Mouse (Mus musculus) forebrain, embryonic 10.5 days (tissue): ENCODE data around the gene Zzef1. TPM values are rescaled to one million over a fixed set of nuclear protein-coding genes. Genes with fewer than 3 reads are reported as not detected.
"Not testable (repeated sequence)": the region's sequence is repeated elsewhere in the genome, so short reads cannot be mapped to it uniquely, and the experiment has no call there.

Experiments
- DNase-seq: peaks from one replicate; pipeline ENCODE4 v3.0.0-alpha.2; 2017; ENCODE audit warnings: low spot score; ENCODE audit errors: extremely low spot score
- H3K27ac ChIP-seq: fragments of 300-500 bp; sonication (generic); 2 replicates; pipeline ENCODE4 v1.5.1; 2016; ENCODE audit warnings: mild to moderate bottlenecking
- H3K27me3 ChIP-seq: fragments of 300-500 bp; sonication (generic); 2 replicates; pipeline ENCODE4 v1.6.1; 2016; ENCODE audit warnings: mild to moderate bottlenecking; ENCODE audit not compliant: poor library complexity, severe bottlenecking
- H3K36me3 ChIP-seq: fragments of 300-500 bp; sonication (generic); replicated peaks from 2 replicates; pipeline ENCODE4 v1.6.1; 2016; ENCODE audit warnings: mild to moderate bottlenecking, moderate library complexity
- H3K4me1 ChIP-seq: fragments of 300-500 bp; sonication (generic); 2 replicates; pipeline ENCODE4 v1.6.1; 2016
- H3K4me3 ChIP-seq: fragments of 300-500 bp; sonication (generic); 2 replicates; pipeline ENCODE4 v1.5.1; 2016; ENCODE audit warnings: mild to moderate bottlenecking, moderate library complexity
- H3K9me3 ChIP-seq: fragments of 300-500 bp; sonication (generic); 2 replicates; pipeline ENCODE4 v1.6.1; 2016; ENCODE audit warnings: mild to moderate bottlenecking, moderate library complexity
- WGBS: fragments of 180-500 bp; shearing (Covaris S2); methylation state at CpG from one replicate; pipeline ENCODE4 v1.1.7; 2016; 5-methylcytosine and 5-hydroxymethylcytosine counted together
- polyA plus RNA-seq: library from polyadenylated mRNA; unstranded; fragments of >200 nt; fragmentation: Nextera tagmentation; extraction: Ambion mirVana; gene quantifications from 2 replicates; pipeline ENCODE4 v1.2.1, GENCODE M21; 2016

Zzef1 gene
- polyA plus RNA-seq = 6.2 and 7.5 TPM in 2 replicates

GRCm38 (mm10) chr11:72795455-72796295, at the start of gene Zzef1, which contains the start of gene Cyb5d2:
Gene Zzef1, plus strand, starts transcription at chr11:72796226.
Gene Cyb5d2, minus strand, starts transcription at chr11:72796142.
- H3K4me3 ChIP-seq = peak within 1 kb of the TSS; percentile 99
- under 1% methylated on average over 69 of the region's 69 CpGs for WGBS
- peak; percentile 91 for DNase-seq
- H3K4me1 ChIP-seq = peaks cover 20% of the 10 kb centered on the region
- no peaks in the 10 kb centered on the region for H3K9me3 ChIP-seq
- H3K36me3 ChIP-seq = no peaks in the 10 kb centered on the region
- H3K27ac ChIP-seq = peak within 1 kb of the TSS; percentile 93
- no peaks in the 10 kb centered on the region for H3K27me3 ChIP-seq

DNA sequence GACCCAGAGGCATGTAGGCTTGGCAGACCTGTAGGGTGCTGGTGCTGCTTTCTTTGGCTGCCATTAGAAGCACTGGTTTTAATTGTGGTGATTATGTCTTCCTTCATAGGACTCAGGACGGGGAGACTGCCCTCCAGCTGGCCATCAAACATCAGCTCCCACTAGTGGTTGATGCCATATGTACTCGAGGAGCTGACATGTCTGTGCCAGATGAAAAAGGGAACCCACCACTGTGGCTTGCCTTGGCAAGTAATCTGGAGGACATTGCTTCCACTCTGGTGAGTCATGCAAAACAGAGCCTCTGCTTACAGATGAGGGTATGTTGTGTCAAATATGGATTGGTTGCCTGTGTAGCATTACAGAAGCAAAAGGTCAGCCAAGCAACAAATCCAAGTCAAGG, 44.1 kb upstream of the Zzef1 start:
- H3K27me3 ChIP-seq = no peaks in the 10 kb centered on the region
- no peak for DNase-seq
- peaks cover 99% of the 10 kb centered on the region for H3K36me3 ChIP-seq
- no peaks in the 10 kb centered on the region for H3K4me1 ChIP-seq
- no peak overlapping the region for H3K4me3 ChIP-seq
- H3K27ac ChIP-seq = no peak overlapping the region
- 63% methylated on average over 2 of the region's 2 CpGs for WGBS
- H3K9me3 ChIP-seq = no peaks in the 10 kb centered on the region

- Histone ChIP-seq H3K4me3 (no peak overlapping the region), H3K27me3 (no peaks in the 10 kb centered on the region), H3K36me3 (peaks cover 99% of the 10 kb centered on the region), H3K4me1 (no peaks in the 10 kb centered on the region), H3K27ac (no peak overlapping the region), H3K9me3 (no peaks in the 10 kb centered on the region)
- DNase-seq = no peak
- 89% methylated on average over 5 of the region's 5 CpGs for WGBS
Observed at GRCm38 (mm10) chr11:72758316-72758715, 37.7 kb upstream of the Zzef1 start.

- WGBS = 91% methylated on average over 6 of the region's 6 CpGs
- peaks cover 99% of the 10 kb centered on the region for H3K36me3 ChIP-seq
- no peak overlapping the region for H3K27ac ChIP-seq
Observed at GRCm38 (mm10) chr11:72759581-72759980, 36.4 kb upstream of the Zzef1 start.

GRCm38 (mm10) chr11:72760781-72761180, 35.2 kb upstream of the Zzef1 start:
- H3K27ac ChIP-seq = no peak overlapping the region
- 87% methylated on average over 1 of the region's 1 CpGs for WGBS
- H3K9me3 ChIP-seq = no peaks in the 10 kb centered on the region
- no peak for DNase-seq
- H3K4me3 ChIP-seq = no peak overlapping the region
- peaks cover 92% of the 10 kb centered on the region for H3K36me3 ChIP-seq
- no peaks in the 10 kb centered on the region for H3K27me3 ChIP-seq
- no peaks in the 10 kb centered on the region for H3K4me1 ChIP-seq

More at GRCm38 (mm10) chr11:72759581-72759980, 36.4 kb upstream of the Zzef1 start:
- no peaks in the 10 kb centered on the region for H3K27me3 ChIP-seq
- H3K9me3 ChIP-seq = no peaks in the 10 kb centered on the region
- no peak for DNase-seq
- H3K4me1 ChIP-seq = no peaks in the 10 kb centered on the region
- H3K4me3 ChIP-seq = no peak overlapping the region

- no peaks in the 10 kb centered on the region for H3K27me3 ChIP-seq
- 91% methylated on average over 4 of the region's 4 CpGs for WGBS
- H3K9me3 ChIP-seq = no peaks in the 10 kb centered on the region
- no peak overlapping the region for H3K27ac ChIP-seq
- H3K4me3 ChIP-seq = no peak overlapping the region
- H3K4me1 ChIP-seq = no peaks in the 10 kb centered on the region
- H3K36me3 ChIP-seq = peaks cover 82% of the 10 kb centered on the region
- DNase-seq = no peak
Observed at GRCm38 (mm10) chr11:72764270-72764669, 31.8 kb upstream of the Zzef1 start.

DNA sequence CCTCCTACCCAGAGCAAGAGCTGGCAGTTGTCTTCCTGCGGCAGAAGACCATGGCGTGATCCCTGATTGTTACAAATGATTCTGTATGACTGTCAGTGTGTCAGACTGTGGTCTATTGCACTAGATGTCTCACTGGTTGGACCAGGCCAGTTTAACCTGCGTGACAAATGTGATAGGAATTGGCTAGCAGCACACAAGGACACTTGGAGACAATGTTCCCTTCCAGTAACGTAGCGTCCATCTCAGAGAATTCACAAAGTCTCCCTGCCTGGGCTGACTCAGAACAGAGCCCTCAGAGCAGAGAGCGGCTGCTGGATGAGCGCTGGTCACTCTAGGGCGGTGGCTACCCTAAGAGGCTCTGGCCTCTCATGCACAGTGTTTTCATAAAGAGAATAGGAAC, 28.3 kb upstream of the Zzef1 start:
- H3K36me3 ChIP-seq = peaks cover 61% of the 10 kb centered on the region
- H3K27ac ChIP-seq = no peak overlapping the region
- H3K4me1 ChIP-seq = no peaks in the 10 kb centered on the region
- WGBS = 93% methylated on average over 8 of the region's 8 CpGs
- no peaks in the 10 kb centered on the region for H3K9me3 ChIP-seq
- H3K4me3 ChIP-seq = no peak overlapping the region
- DNase-seq = no peak
- no peaks in the 10 kb centered on the region for H3K27me3 ChIP-seq

DNA sequence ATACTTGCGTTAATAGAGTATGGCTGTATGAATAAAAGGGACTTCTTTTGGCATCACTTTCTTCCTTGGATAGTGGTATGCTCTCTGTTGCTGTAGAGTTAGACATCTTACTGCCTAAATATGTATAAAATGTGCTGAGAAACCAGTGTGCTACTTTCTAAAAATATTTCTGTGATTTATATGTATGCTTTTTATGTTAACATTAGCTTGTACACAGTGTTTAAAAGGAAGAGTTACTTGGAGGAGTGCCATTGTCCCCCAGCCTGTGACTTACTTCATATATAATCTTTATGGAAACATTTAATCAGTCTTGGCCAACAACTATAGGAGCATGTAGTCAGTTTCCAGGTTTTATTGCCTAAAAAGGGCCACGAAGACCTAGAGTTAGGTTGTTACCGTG, 27.0 kb upstream of the Zzef1 start:
- H3K36me3 ChIP-seq = peaks cover 48% of the 10 kb centered on the region
- no peak for DNase-seq
- H3K9me3 ChIP-seq = no peaks in the 10 kb centered on the region
- no peaks in the 10 kb centered on the region for H3K27me3 ChIP-seq
- no peak overlapping the region for H3K4me3 ChIP-seq
- no peak overlapping the region for H3K27ac ChIP-seq
- H3K4me1 ChIP-seq = peaks cover 5% of the 10 kb centered on the region; the same call in 1 of the 2 replicates
- WGBS = 94% methylated on average over 3 of the region's 3 CpGs

- H3K36me3 ChIP-seq = peaks cover 40% of the 10 kb centered on the region
- H3K4me3 ChIP-seq = no peak overlapping the region
- no peak overlapping the region for H3K27ac ChIP-seq
- H3K4me1 ChIP-seq = peaks cover 5% of the 10 kb centered on the region; the same call in 1 of the 2 replicates
- H3K9me3 ChIP-seq = no peaks in the 10 kb centered on the region
- no peak for DNase-seq
- 84% methylated on average over 3 of the region's 3 CpGs for WGBS
- H3K27me3 ChIP-seq = no peaks in the 10 kb centered on the region
Observed at GRCm38 (mm10) chr11:72770324-72770723, 25.7 kb upstream of the Zzef1 start.

DNA sequence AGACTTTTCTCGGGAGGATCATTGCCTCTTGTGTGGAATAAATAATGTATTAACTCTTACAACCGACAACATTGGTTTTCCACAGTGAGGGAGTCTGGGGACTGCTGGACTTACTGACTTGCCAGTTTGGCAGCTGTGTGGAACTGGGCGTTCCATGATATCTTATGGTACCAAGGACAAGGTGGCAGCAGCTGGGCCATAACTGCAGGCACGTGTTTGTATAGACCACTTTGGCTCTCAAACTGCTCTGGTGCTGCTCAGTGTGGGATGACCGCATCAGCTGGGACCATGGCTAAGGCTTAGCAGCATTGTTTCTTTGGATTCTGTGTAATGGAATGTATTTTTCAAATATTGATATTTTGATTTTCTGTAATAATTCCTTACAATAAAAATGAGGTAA, 25.2 kb upstream of the Zzef1 start:
- Histone ChIP-seq H3K27me3 (no peaks in the 10 kb centered on the region), H3K4me3 (no peak overlapping the region), H3K36me3 (peaks cover 37% of the 10 kb centered on the region), H3K27ac (no peak overlapping the region), H3K4me1 (peaks cover 5% of the 10 kb centered on the region; the same call in 1 of the 2 replicates), H3K9me3 (no peaks in the 10 kb centered on the region)
- WGBS = 89% methylated on average over 5 of the region's 5 CpGs
- no peak for DNase-seq

GRCm38 (mm10) chr11:72771461-72771860, 24.6 kb upstream of the Zzef1 start:
- no peak overlapping the region for H3K27ac ChIP-seq
- DNase-seq = no peak

DNA sequence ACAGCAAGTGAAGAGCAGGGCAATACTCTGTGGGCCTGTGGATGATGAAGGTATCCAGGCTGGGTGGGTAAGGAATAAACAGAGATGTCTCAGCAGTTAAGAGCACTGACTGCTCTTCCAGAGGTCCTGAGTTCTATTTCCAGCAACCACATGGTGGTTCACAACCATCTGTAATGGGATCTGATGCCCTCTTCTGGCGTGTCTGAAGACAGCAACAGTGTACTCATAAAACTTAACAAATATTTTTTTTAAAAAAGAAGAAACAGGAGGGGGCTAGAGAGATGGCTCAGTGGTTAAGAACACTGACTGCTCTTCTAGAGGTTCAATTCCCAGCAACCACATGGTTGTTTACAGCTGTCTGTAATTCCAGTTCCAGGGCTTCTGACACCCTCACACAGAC, 23.4 kb upstream of the Zzef1 start:
- 25% methylated on average over 1 of the region's 1 CpGs for WGBS
- H3K27me3 ChIP-seq = not testable (repeated sequence)

More at GRCm38 (mm10) chr11:72771461-72771860, 24.6 kb upstream of the Zzef1 start:
- peaks cover 35% of the 10 kb centered on the region for H3K36me3 ChIP-seq
- no peaks in the 10 kb centered on the region for H3K27me3 ChIP-seq
- 85% methylated on average over 4 of the region's 4 CpGs for WGBS
- no peaks in the 10 kb centered on the region for H3K9me3 ChIP-seq
- H3K4me3 ChIP-seq = no peak overlapping the region
- H3K4me1 ChIP-seq = peaks cover 5% of the 10 kb centered on the region; the same call in 1 of the 2 replicates

DNA sequence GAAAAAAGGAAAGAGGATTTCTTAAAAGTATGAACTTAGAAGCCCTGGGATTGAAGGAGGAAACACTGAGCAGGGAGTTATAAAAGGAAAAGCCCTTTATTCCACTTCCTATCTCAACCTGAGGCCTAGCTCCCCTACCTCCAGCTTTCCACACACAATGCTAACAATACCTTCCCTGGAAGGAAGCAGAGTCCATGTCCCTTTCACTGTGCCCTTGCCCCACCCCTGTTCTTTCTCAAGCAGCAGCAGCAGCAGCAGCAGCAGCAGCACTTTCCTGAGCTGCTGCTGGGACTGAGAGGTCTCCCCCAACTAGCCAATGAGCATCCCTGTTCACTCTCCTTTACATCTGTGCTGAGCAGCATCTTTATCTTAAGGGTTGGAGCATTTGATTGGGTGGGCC, 17.1 kb upstream of the Zzef1 start:
- no peaks in the 10 kb centered on the region for H3K36me3 ChIP-seq
- no peak for DNase-seq
- H3K27ac ChIP-seq = no peak overlapping the region
- H3K4me1 ChIP-seq = no peaks in the 10 kb centered on the region
- no peak overlapping the region for H3K4me3 ChIP-seq
- no peaks in the 10 kb centered on the region for H3K9me3 ChIP-seq
- no peaks in the 10 kb centered on the region for H3K27me3 ChIP-seq

More for the DNA sequence above, 23.4 kb upstream of the Zzef1 start:
- not testable (repeated sequence) for H3K27ac ChIP-seq, DNase-seq, H3K4me1 ChIP-seq, H3K9me3 ChIP-seq, H3K4me3 ChIP-seq
- H3K36me3 ChIP-seq = peaks cover 27% of the 10 kb centered on the region
